Mouse (Mus musculus) heart, embryonic 10.5 days (tissue): Measurements from ENCODE around the gene Itih5. TPM values are rescaled to one million over a fixed set of nuclear protein-coding genes. Genes with fewer than 3 reads are reported as not detected.

ENCODE experiments used
- DNase-seq: peaks from one replicate; pipeline ENCODE4 v3.0.0-alpha.2; 2017; ENCODE audit warnings: low spot score
- H3K27ac ChIP-seq: fragments of 300-500 bp; sonication (generic); 2 replicates; pipeline ENCODE4 v1.5.1; 2016; ENCODE audit warnings: mild to moderate bottlenecking
- H3K27me3 ChIP-seq: fragments of 300-500 bp; sonication (generic); 2 replicates; pipeline ENCODE4 v1.6.1; 2016; ENCODE audit warnings: mild to moderate bottlenecking; ENCODE audit not compliant: poor library complexity, insufficient read depth, severe bottlenecking
- H3K36me3 ChIP-seq: fragments of 300-500 bp; sonication (generic); 2 replicates; pipeline ENCODE4 v1.6.1; 2016; ENCODE audit warnings: mild to moderate bottlenecking, moderate library complexity
- H3K4me1 ChIP-seq: fragments of 300-500 bp; sonication (generic); 2 replicates; pipeline ENCODE4 v1.6.1; 2016; ENCODE audit warnings: mild to moderate bottlenecking
- H3K4me3 ChIP-seq: fragments of 300-500 bp; sonication (generic); 2 replicates; pipeline ENCODE4 v1.5.1; 2016; ENCODE audit warnings: mild to moderate bottlenecking, moderate library complexity
- H3K9me3 ChIP-seq: fragments of 300-500 bp; sonication (generic); 2 replicates; pipeline ENCODE4 v1.6.1; 2016; ENCODE audit warnings: mild to moderate bottlenecking, moderate library complexity
- WGBS: fragments of 180-500 bp; shearing (Covaris S2); methylation state at CpG from one replicate; pipeline ENCODE4 v1.1.7; 2016; 5-methylcytosine and 5-hydroxymethylcytosine counted together
- polyA plus RNA-seq: library from polyadenylated mRNA; unstranded; fragments of >200 nt; fragmentation: Nextera tagmentation; extraction: Ambion mirVana; gene quantifications from 2 replicates; pipeline ENCODE4 v1.2.1, GENCODE M21; 2016

The Itih5 gene
- polyA plus RNA-seq, 1 experiment from 2014 or later: 4.7 TPM

DNA sequence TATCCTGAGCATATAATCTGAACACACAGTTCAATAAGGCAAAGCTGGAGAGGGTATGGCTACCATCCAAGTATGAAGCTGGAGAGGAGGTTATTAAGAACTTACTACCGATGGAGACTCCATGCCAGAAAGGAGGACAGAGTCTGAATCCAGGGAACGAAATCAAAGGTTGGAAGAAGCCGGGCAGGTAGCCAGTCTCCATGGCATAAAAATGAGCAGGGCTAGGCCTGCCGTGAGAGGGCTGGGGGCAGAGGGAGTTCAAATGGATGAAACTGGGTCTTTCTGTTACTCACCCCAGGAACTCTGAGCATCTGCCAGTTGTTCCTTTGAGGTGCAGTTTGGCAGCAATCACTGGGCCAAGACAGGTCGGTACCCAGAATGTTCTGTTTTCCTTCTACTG lies 12.9 kb upstream of the Itih5 start:
- no peaks in the 10 kb centered on the region for H3K9me3 ChIP-seq
- DNase-seq: no peak
- H3K4me1 ChIP-seq: no peaks in the 10 kb centered on the region
- H3K27ac ChIP-seq: no peak overlapping the region
- no peak overlapping the region for H3K4me3 ChIP-seq
- no peaks in the 10 kb centered on the region for H3K36me3 ChIP-seq
- WGBS: 70% methylated on average over 5 of the region's 5 CpGs
- no peaks in the 10 kb centered on the region for H3K27me3 ChIP-seq

DNA sequence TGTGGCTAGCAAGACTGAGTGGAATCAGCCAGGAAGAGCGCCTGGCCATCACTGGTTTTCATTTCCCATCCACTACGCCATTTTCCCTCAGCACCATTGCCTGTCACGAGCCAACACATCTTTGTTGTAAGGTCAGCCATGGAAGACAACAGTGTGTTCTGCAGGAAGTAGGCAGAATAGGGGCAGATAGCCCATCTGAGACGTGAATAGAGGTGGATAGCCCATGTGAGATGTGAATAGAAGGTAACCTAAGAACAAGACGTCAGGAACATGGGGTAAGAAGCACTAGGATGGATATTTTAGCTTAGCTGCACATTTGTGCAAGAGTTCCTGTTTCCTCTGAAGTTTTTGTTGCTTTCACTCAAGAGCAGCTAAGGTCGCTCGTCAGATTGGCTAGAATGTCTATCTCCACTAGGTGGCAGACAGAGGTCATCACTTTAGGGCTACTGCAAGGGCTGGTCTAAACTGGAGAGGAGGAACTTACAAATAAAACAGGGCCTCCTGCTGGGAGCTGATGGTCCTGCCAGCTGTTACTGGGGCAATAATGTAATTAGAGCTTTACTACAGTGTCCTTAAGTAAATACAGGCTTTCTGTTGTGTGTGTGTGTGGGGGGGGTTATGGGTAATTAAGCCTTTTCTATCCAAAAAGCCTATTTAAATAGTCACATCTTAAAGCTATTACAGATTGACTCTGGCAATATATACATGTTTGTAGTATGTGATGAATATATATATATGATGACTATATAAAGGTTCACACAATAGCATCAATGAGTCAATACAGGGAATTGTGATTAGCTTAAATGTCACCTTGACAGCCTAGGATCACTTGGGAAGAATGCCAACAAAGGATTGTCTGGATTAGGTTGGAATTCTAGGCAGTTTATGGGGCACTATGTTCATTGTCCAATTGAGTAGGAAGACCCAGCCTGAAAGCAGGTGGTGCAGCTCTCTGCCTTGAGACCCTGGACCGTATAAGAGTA lies 10.6 kb upstream of the Itih5 start:
- H3K36me3 ChIP-seq: no peaks in the 10 kb centered on the region
- H3K9me3 ChIP-seq: no peaks in the 10 kb centered on the region
- no peak overlapping the region for H3K4me3 ChIP-seq
- whole genome bisulfite sequencing: 34% methylated on average over 8 of the region's 8 CpGs
- no peak overlapping the region for H3K27ac ChIP-seq
- no peaks in the 10 kb centered on the region for H3K4me1 ChIP-seq
- DNase-seq: no peak
- H3K27me3 ChIP-seq: no peaks in the 10 kb centered on the region

DNA sequence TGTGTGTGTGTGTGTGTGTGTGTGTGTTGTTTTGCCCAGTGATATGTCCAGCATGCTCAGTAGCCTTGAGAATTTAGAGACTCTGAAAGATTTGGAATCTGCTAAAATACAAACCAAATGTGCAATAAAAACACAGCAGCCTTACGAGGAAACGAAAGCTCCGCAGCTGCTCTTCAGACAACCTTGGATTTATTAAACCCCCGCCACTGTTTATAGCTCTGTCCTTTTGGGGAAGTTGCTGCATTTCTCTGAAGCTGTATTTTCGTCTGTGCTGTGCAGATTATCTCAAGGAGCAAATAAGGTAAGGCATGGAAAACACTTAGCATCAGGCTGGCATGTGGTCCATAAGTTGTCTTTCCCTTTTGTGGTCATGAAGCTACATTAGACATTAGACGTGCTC lies 7.9 kb upstream of the Itih5 start:
- H3K36me3 ChIP-seq: no peaks in the 10 kb centered on the region
- WGBS: 74% methylated on average over 6 of the region's 6 CpGs
- H3K4me1 ChIP-seq: no peaks in the 10 kb centered on the region
- H3K4me3 ChIP-seq: no peak overlapping the region
- H3K27me3 ChIP-seq: no peaks in the 10 kb centered on the region
- no peak overlapping the region for H3K27ac ChIP-seq
- no peaks in the 10 kb centered on the region for H3K9me3 ChIP-seq
- no peak for DNase-seq

DNA sequence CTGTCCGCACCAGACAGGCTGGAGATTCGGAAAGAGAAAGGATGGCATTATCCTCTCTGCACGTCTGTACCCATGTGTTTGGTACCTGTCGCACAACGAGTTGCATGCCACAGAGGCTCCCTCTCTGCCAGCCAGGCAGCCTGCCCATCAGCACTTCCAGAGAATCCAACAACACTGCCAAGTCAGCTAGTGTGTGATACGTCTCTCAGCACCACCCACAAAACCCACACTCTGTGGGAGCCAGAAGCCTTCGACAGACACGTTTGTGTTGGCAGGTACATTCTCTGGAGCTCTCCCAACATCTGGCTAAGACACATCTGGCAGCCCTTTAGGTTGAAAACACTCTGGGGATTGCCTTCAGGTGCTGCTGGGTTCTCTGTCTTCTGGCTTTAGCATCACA lies 6.2 kb upstream of the Itih5 start:
- Histone ChIP-seq H3K27me3 (no peaks in the 10 kb centered on the region), H3K27ac (no peak overlapping the region), H3K4me3 (no peak overlapping the region), H3K36me3 (no peaks in the 10 kb centered on the region), H3K9me3 (no peaks in the 10 kb centered on the region), H3K4me1 (no peaks in the 10 kb centered on the region)
- 70% methylated on average over 8 of the region's 8 CpGs for WGBS
- DNase-seq: no peak

DNA sequence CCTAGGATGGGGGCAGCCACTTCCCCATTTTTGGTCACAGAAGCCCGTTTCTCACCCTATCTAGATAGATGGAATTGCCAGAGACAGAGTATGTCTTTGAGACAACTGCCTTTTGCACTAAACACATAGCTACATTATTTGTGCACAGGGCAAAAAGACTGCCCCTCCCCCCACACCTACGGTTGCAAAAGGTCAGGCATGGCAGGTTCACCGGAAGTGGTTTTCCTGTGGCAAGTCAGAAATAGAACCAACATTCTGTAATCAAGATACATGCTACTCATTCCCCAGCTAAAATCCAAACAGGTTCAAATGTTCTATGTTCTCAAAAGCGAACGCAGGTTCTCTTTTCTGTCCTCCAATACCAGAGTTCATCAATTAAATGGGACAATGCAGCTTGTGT lies 781 bp upstream of the Itih5 start:
- no peak for DNase-seq
- no peaks in the 10 kb centered on the region for H3K27me3 ChIP-seq
- H3K9me3 ChIP-seq: no peaks in the 10 kb centered on the region
- H3K36me3 ChIP-seq: no peaks in the 10 kb centered on the region
- no peak overlapping the region for H3K4me3 ChIP-seq
- 83% methylated on average over 5 of the region's 5 CpGs for WGBS
- H3K27ac ChIP-seq: no peak overlapping the region
- peaks cover 6% of the 10 kb centered on the region; the same call in 1 of the 2 replicates for H3K4me1 ChIP-seq

DNA sequence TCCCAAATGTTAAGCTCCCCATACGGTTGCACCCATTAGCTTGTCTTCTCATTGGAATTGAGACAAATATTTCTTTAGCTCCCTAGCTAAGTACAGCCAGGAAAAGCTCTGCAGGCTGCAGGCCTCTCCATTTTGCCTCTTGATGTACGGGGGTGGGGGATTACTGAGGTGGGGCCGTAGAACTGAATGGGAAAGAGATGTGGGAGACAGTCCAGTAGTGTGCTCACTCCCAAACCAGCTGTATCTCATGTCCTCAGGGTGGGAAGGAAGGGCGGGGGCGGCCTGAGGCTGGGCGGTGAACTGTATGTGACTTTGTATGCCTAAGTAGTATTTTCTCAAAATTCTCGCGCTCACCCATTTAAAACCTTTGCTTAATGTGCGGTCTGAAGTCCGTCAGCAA lies 3.8 kb downstream of the Itih5 start:
- H3K9me3 ChIP-seq: no peaks in the 10 kb centered on the region
- no peak overlapping the region for H3K4me3 ChIP-seq
- peaks cover 6% of the 10 kb centered on the region; the same call in 1 of the 2 replicates for H3K4me1 ChIP-seq
- H3K36me3 ChIP-seq: no peaks in the 10 kb centered on the region
- no peak overlapping the region for H3K27ac ChIP-seq
- 80% methylated on average over 10 of the region's 10 CpGs for WGBS
- H3K27me3 ChIP-seq: no peaks in the 10 kb centered on the region
- DNase-seq: no peak

DNA sequence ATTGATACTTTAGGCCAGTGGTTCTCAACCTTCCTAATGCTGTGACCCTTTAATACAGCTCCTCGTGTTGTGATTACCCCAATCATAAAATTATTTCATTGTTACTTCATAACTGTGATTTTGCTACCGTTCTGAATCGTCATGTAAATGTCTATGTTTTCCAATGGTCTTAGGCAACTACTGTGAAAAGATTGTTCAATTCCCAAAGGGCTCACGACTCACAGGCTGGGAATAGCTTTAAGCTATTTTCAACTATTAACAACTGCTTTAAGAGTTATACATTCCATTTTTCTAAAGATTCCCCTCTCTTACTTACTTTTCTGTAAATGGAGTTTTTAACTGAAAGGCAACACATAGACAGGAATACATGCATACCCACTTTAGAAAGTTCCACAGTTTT lies 8.6 kb downstream of the Itih5 start:
- Histone ChIP-seq H3K27ac (no peak overlapping the region), H3K4me1 (no peaks in the 10 kb centered on the region), H3K27me3 (no peaks in the 10 kb centered on the region), H3K4me3 (no peak overlapping the region), H3K36me3 (no peaks in the 10 kb centered on the region), H3K9me3 (no peaks in the 10 kb centered on the region)
- WGBS: 84% methylated on average over 4 of the region's 4 CpGs
- no peak for DNase-seq

DNA sequence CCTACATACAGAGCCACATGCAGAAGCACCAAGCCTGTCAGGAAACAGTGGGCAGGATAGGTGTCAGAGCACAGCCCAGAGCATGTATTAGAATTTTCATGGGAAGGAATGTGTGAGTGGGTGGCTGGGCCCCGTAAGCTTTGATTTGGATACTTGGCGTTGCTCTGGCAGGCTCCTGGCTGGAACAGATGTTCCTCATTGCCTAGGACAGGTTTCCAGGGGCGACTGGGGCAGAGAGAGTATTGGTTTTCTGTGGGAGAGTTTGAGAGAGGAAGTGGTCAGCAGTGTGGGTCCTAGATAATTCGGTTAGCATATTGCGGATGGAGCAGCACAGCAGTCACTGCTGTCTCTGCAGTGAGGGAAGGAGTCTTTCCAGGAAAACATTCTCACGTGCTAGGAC lies 13.3 kb downstream of the Itih5 start:
- H3K4me1 ChIP-seq: no peaks in the 10 kb centered on the region
- WGBS: 52% methylated on average over 6 of the region's 6 CpGs
- no peak for DNase-seq
- H3K36me3 ChIP-seq: no peaks in the 10 kb centered on the region
- no peak overlapping the region for H3K4me3 ChIP-seq
- no peaks in the 10 kb centered on the region for H3K27me3 ChIP-seq
- no peaks in the 10 kb centered on the region for H3K9me3 ChIP-seq
- H3K27ac ChIP-seq: no peak overlapping the region

DNA sequence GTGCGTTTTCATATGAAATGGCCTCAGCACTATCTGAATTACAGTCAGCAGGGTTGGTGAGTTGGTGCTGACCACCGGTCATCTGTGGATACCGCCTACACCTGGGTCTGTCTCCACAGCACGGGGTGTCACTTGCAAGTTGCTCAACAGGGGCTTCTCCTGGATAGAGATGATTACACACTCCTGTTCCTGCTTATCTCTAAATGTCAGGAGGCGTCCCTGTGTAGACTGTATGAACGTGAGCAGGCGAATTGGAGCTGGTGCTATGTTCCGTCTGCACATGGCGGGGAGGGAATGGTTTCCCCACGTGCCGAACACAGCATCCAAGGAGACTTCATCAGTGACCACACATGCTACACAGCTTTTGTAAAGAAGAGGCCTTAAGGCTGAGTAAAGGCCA lies 13.9 kb downstream of the Itih5 start:
- H3K27me3 ChIP-seq: no peaks in the 10 kb centered on the region
- WGBS: 78% methylated on average over 11 of the region's 11 CpGs

DNA sequence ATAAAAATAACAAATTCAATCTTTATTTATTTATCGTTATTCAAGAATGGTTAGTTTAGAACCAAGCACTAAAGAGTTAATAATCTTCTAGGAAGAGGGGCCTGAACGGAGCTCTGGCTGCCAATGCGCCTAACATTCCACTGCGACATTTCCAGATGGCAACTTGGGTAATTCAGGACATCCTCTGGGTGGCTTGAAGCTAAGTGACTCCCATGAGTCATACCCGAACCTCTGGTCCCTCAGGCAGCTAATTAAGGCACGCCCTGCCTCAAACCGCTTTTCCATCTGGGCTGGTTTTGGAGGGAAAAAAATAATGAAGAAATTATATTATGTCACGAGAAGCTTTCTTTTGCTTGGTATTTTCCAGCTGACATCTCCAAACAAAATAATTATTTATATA lies 14.6 kb downstream of the Itih5 start:
- 56% methylated on average over 8 of the region's 8 CpGs for WGBS
- no peak overlapping the region for H3K27ac ChIP-seq

More for the DNA sequence above, 13.9 kb downstream of the Itih5 start:
- Histone ChIP-seq H3K36me3 (no peaks in the 10 kb centered on the region), H3K27ac (no peak overlapping the region), H3K4me3 (no peak overlapping the region), H3K4me1 (no peaks in the 10 kb centered on the region), H3K9me3 (no peaks in the 10 kb centered on the region)
- no peak for DNase-seq

DNA sequence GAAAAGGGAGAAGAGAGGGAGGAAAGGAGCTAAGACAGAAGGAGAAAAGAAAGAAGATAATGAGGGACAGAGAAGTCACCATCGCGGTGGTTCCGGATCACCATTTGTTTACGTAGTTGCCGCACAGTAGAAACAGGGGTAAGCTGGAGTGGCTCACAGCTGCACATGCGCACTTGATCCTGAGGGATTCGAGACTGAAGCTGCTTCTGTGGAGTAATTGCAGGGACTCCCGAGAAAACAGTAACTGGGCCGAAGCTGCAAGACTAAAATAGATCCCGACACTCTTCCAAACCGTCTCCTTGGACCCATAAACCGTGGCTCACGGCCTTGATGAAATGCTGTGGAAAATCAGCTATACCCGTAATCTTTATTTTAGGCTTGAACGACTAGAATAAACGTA lies 16.6 kb downstream of the Itih5 start:
- H3K36me3 ChIP-seq: no peaks in the 10 kb centered on the region
- H3K4me1 ChIP-seq: no peaks in the 10 kb centered on the region
- DNase-seq: no peak
- no peaks in the 10 kb centered on the region for H3K9me3 ChIP-seq
- WGBS: 87% methylated on average over 16 of the region's 16 CpGs
- H3K4me3 ChIP-seq: no peak overlapping the region
- H3K27ac ChIP-seq: no peak overlapping the region
- no peaks in the 10 kb centered on the region for H3K27me3 ChIP-seq

More for the DNA sequence above, 14.6 kb downstream of the Itih5 start:
- no peak overlapping the region for H3K4me3 ChIP-seq
- H3K4me1 ChIP-seq: no peaks in the 10 kb centered on the region
- DNase-seq: no peak
- H3K36me3 ChIP-seq: no peaks in the 10 kb centered on the region
- no peaks in the 10 kb centered on the region for H3K9me3 ChIP-seq
- H3K27me3 ChIP-seq: no peaks in the 10 kb centered on the region

DNA sequence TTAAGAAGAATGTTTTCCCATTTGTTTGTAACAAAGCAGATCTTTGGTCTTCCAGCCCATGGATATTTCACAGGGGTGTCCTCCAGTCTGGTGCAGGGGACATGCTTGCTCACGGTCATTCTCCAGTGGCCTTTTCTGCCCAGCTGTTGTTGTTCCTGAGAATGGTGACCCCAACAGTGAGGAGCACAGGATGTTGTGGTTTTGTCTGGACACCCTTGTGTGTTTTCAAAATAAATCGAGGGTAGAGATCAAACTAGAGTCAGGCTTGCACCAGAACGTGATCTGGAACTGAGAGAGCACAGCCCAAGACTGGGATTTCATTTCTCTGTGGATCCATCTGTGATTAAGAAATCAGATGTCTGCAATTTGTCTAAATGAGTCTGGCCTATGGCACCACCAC lies 40.2 kb downstream of the Itih5 start:
- no peaks in the 10 kb centered on the region for H3K27me3 ChIP-seq
- no peak overlapping the region for H3K27ac ChIP-seq
- no peak overlapping the region for H3K4me3 ChIP-seq
- no peaks in the 10 kb centered on the region for H3K36me3 ChIP-seq
- H3K4me1 ChIP-seq: no peaks in the 10 kb centered on the region
- WGBS: 63% methylated on average over 3 of the region's 3 CpGs
- DNase-seq: no peak
- no peaks in the 10 kb centered on the region for H3K9me3 ChIP-seq

DNA sequence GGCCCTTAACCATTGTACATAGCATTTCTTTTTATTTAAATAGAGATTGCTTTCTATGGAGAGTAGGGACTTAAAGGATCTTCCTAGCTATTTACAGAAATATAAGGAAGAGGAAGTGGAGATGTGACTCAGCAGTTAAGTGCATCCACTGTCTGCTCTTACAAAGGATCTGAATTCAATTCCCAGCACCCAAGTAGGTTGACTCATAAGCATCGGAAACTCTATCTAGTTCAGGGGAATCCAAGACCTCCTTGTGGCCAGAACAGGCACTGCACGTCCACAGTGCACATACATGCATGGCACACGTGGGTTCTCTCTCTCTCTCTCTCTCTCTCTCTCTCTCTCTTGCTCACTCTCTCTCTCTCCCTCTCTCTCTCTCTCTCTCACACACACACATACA lies 41.8 kb downstream of the Itih5 start:
- no peaks in the 10 kb centered on the region for H3K4me1 ChIP-seq
- no peak for DNase-seq
- no peak overlapping the region for H3K27ac ChIP-seq
- H3K36me3 ChIP-seq: no peaks in the 10 kb centered on the region
- H3K4me3 ChIP-seq: no peak overlapping the region
- WGBS: 74% methylated on average over 3 of the region's 3 CpGs
- H3K27me3 ChIP-seq: no peaks in the 10 kb centered on the region
- H3K9me3 ChIP-seq: no peaks in the 10 kb centered on the region

DNA sequence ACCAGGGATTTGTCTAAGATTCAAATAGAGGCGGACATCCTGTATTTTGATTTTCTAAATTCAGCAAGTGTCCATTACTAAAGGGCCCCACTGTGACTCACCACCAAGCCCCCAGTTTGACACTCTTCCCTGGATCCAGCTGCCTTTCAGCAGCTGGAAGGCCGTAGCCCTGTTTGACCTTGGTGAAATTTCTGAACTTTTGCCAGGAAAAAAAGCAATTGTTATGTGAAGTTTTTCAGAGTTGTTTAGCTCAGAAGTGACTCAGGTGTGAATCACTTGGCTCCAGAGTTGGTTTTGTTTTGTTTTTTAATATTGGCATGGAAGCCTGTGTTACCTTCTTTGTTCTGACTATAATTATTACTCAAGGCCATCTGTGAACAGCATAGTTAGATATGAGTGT lies 46.0 kb downstream of the Itih5 start:
- no peaks in the 10 kb centered on the region for H3K27me3 ChIP-seq
- H3K27ac ChIP-seq: no peak overlapping the region
- H3K4me3 ChIP-seq: no peak overlapping the region
- H3K9me3 ChIP-seq: no peaks in the 10 kb centered on the region
- WGBS: 82% methylated on average over 2 of the region's 2 CpGs
- H3K36me3 ChIP-seq: no peaks in the 10 kb centered on the region
- no peaks in the 10 kb centered on the region for H3K4me1 ChIP-seq
- DNase-seq: no peak
